Mouse (Mus musculus) liver, embryonic 14.5 days (tissue): ENCODE data around the gene Galntl6.

Source experiments
- CTCF ChIP-seq: IDR thresholded peaks from 2 replicates; pipeline ENCODE4 v1.5.1; 2016; ENCODE audit warnings: antibody characterized with exemption, low read depth, control low read depth
- EP300 ChIP-seq: IDR thresholded peaks from 2 replicates; pipeline ENCODE4 v1.6.1; 2016; ENCODE audit warnings: antibody characterized with exemption, low read depth

DNA sequence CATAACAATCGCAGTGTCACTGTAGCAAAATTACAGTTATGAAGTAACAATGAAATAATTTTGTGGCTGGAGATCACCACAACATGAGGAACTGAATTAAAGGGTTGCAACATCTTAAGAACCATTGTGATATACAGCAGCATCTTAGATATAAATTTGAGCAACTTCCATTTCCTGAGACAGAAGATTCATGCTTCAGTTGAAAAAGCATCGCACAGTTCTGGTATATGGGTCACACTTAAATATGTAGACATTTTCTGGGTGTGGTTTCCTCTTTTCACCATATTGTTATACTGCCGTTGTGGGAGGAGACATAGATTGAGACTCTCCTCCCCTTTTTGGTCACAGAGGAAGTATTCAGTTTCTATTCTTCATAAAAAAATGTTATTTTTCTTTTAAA is 667.6 kb downstream of the Galntl6 start:
- TF ChIP-seq CTCF (no peak), EP300 (no peak)
